ENCODE assay signal across 35 mouse cellular contexts in the genomic region with DNA sequence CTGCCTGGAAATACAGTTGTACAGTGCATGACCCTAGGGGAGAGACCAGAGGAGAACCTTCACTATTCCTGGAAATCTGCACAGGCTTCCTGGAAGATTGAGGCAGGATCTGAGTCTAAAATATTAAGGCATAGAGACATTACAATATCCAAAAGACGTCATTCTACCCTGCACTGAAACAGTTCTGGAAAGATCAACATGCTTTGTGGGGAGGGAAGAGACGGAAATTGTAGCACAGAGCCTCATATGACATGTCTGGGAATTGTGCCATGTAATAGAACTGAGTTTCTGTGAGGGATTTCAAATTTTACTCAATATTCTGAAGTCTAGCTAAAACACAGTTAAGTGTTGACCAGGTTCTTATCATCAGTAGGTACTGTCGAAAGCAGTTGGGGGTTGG. TPM values are rescaled to one million over a fixed set of nuclear protein-coding genes. Genes with fewer than 3 reads are reported as not detected.
A peak's percentile ranks its signal among the peaks of the same experiment; 100 is the strongest.
DNase-seq lines count a peak whose midpoint lies in the region; ATAC-seq and TF ChIP-seq lines count a peak whose summit lies in the region.
"Had no signal": no experiment of that assay in that cellular context is flagged by ENCODE, and none has a peak within 500 bp of the region (broad histone marks: within the 10 kb centered on the region; RNA-seq: fewer than 3 reads in every experiment).

No protein-coding gene starts in this region.

- H3K9me3 ChIP-seq in heart, embryonic 16.5 days (replicated peaks; ENCODE audit: control insufficient read depth, low read length): no peaks in the 10 kb centered on the region
- H3K9me3 ChIP-seq: embryonic facial prominence, embryonic 13.5 days; forebrain, embryonic 15.5 days; heart, embryonic 13.5 days; liver, embryonic 15.5 days; lung, embryonic 15.5 days had no signal

- H3K4me2 ChIP-seq in heart, embryonic 16.5 days (ENCODE audit: low read depth, low read length): no peak overlapping the region
- H3K4me2 ChIP-seq: embryonic facial prominence, embryonic 13.5 days; forebrain, embryonic 15.5 days; heart, embryonic 13.5 days; liver, embryonic 15.5 days; lung, embryonic 15.5 days had no signal

- H3K36me3 ChIP-seq in heart, embryonic 16.5 days (ENCODE audit: control insufficient read depth, insufficient read depth): no peaks in the 10 kb centered on the region
- H3K36me3 ChIP-seq: embryonic facial prominence, embryonic 13.5 days; forebrain, embryonic 15.5 days; heart, embryonic 13.5 days; liver, embryonic 15.5 days; lung, embryonic 15.5 days had no signal

- H3K4me1 ChIP-seq in heart, embryonic 16.5 days (ENCODE audit: control insufficient read depth, insufficient read depth, low read length): 0 out of 2 replicates have a peak, but pooled peaks cover 4% of the 10 kb centered on the region
- H3K4me1 ChIP-seq: forebrain, embryonic 15.5 days; heart, embryonic 13.5 days; liver, embryonic 15.5 days; lung, embryonic 15.5 days had no signal

- no peak; the same call in 1 of the 2 replicates for ATAC-seq in heart, embryonic 16.5 days (replicated peaks; ENCODE audit: extremely low read depth, insufficient read depth, low FRiP score)
- ATAC-seq: forebrain, embryonic 15.5 days; hindbrain, embryonic 16.5 days had no signal

- H3K9ac ChIP-seq in heart, embryonic 16.5 days (ENCODE audit: low read length): no peak overlapping the region
- H3K9ac ChIP-seq: embryonic facial prominence, embryonic 13.5 days; forebrain, embryonic 15.5 days; heart, embryonic 13.5 days; liver, embryonic 15.5 days; lung, embryonic 15.5 days had no signal

- H3K27me3 ChIP-seq in heart, embryonic 16.5 days (ENCODE audit: control insufficient read depth, insufficient read depth, low read length): no peaks in the 10 kb centered on the region
- H3K27me3 ChIP-seq: embryonic facial prominence, embryonic 13.5 days; forebrain, embryonic 15.5 days; heart, embryonic 13.5 days; liver, embryonic 15.5 days; lung, embryonic 15.5 days had no signal

- no peak overlapping the region for H3K4me3 ChIP-seq in heart, embryonic 16.5 days (ENCODE audit: low read length)
- no peak overlapping the region for H3K4me3 ChIP-seq in layer of hippocampus, adult 2 months
- H3K4me3 ChIP-seq: embryonic facial prominence, embryonic 13.5 days; forebrain, embryonic 15.5 days; heart, adult 2 months; heart, embryonic 13.5 days; liver, embryonic 15.5 days; lung, embryonic 15.5 days had no signal

- WGBS in heart, embryonic 16.5 days: 49% methylated on average over 3 of the region's 3 CpGs

- no peak for DNase-seq in heart, adult 11 months
- peak; percentile 11 to 24 for DNase-seq in layer of hippocampus, adult 2 months (ENCODE audit: low spot score in 2 of 2)
- DNase-seq in layer of hippocampus, adult 8-10 months (ENCODE audit: low spot score in 2 of 2): no peak
- peak; percentile 58 for DNase-seq in adipocyte (ENCODE audit: low spot score)
- DNase-seq in fibroblast of lung, adult 2 months (ENCODE audit: low read depth): peak; percentile 60
- no peak for DNase-seq in gastrocnemius, postnatal 10 days
- DNase-seq: adrenal gland, adult 2 months; cerebellum, adult 11 months; cerebellum, adult 9-10 months; embryo, embryonic 11 days; gastrocnemius, postnatal 36 days; heart, adult 2 months; kidney, adult 8-10 months; kidney, postnatal 25 days; layer of hippocampus, postnatal 36 days; midbrain, embryonic 14.5 days; thymus, adult 2 months; thymus, postnatal 36 days had no signal

- H3K27ac ChIP-seq in heart, embryonic 16.5 days (ENCODE audit: low read length): peak overlapping the region; percentile 20; the same call in 1 of the 2 replicates
- no peak overlapping the region for H3K27ac ChIP-seq in layer of hippocampus, adult 2 months
- H3K27ac ChIP-seq: embryonic facial prominence, embryonic 13.5 days; forebrain, embryonic 15.5 days; heart, adult 2 months; heart, embryonic 13.5 days; liver, embryonic 15.5 days; lung, embryonic 15.5 days; macrophage had no signal

- TF ChIP-seq CTCF in layer of hippocampus, adult 2 months (conservative IDR thresholded peaks at IDR 0.05): no peak

RNA-seq across cellular contexts. Expression of a gene that starts 12.0 kb away (rescaled TPM):
- 0.09 TPM in 1 of 2 replicates, not detected in the other for polyA plus RNA-seq in heart, embryonic 16.5 days (2015; fragmentation: Nextera tagmentation; extraction: Ambion mirVana)
- total RNA-seq in layer of hippocampus, adult 2 months (2021): not detected
- not detected for total RNA-seq in layer of hippocampus, adult 8-10 months (2022)
- under 1 TPM in 1 of 2 experiments, not detected in 1; 0.27 TPM for total RNA-seq in gastrocnemius, postnatal 10 days (2021)
- total RNA-seq: adrenal gland, adult 2 months; adrenal gland, postnatal 4 days; gastrocnemius, postnatal 36 days; heart, adult 2 months; heart, postnatal 25 days; layer of hippocampus, postnatal 36 days; left cerebral cortex, postnatal 10 days; liver, adult 2 months; MEL had no signal
- polyA plus RNA-seq: adrenal gland, adult 2 months; forebrain, embryonic 15.5 days; heart, adult 2 months; hindbrain, embryonic 11.5 days; hindbrain, embryonic 16.5 days; intestine, embryonic 14.5 days; limb, embryonic 11.5 days; midbrain, embryonic 14.5 days; neural tube, embryonic 14.5 days had no signal

Comparison
In these comparisons a context has a peak if more than half of its experiments do, and no peak if none do; other contexts are left out.
1. DNase-seq: peak in layer of hippocampus, adult 2 months (2 of 2), adipocyte (single experiment) and fibroblast of lung, adult 2 months (single experiment); none in heart, adult 11 months (single experiment), layer of hippocampus, adult 8-10 months (0 of 2) and gastrocnemius, postnatal 10 days (single experiment).